Mouse (Mus musculus) hindbrain, embryonic 16.5 days (tissue): ENCODE measurements around the gene Rassf3. TPM values are rescaled to one million over a fixed set of nuclear protein-coding genes. Genes with fewer than 3 reads are reported as not detected.

Experiments
- ATAC-seq: fragments of 200-750 bp; cut with Nextera tagmentation; 2 replicates; pipeline ENCODE4 v1.8.0; 2017; ENCODE audit warnings: moderate TSS enrichment, moderate library complexity
- H3K27ac ChIP-seq: fragments of 300-500 bp; sonication (generic); 2 replicates; pipeline ENCODE4 v1.5.1; 2014; ENCODE audit warnings: low read depth, mild to moderate bottlenecking, control low read depth, low read length, moderate library complexity
- H3K27me3 ChIP-seq: fragments of 300-500 bp; sonication (generic); replicated peaks from 2 replicates; pipeline ENCODE4 v1.6.1; 2014; ENCODE audit warnings: low read length; ENCODE audit not compliant: control insufficient read depth, insufficient read depth
- H3K36me3 ChIP-seq: fragments of 300-500 bp; sonication (generic); 2 replicates; pipeline ENCODE4 v1.6.1; 2014; ENCODE audit warnings: mild to moderate bottlenecking, low read length, moderate library complexity, mixed read lengths; ENCODE audit not compliant: control insufficient read depth, insufficient read depth
- H3K4me1 ChIP-seq: fragments of 300-500 bp; sonication (generic); 2 replicates; pipeline ENCODE4 v1.6.1; 2014; ENCODE audit warnings: low read depth, low read length; ENCODE audit not compliant: control insufficient read depth, insufficient read depth
- H3K4me2 ChIP-seq: fragments of 300-500 bp; sonication (generic); 2 replicates; pipeline ENCODE4 v1.6.1; 2014; ENCODE audit warnings: mild to moderate bottlenecking, low read length, control low read depth, moderate library complexity
- H3K4me3 ChIP-seq: fragments of 300-500 bp; sonication (generic); 2 replicates; pipeline ENCODE4 v1.5.1; 2014; ENCODE audit warnings: mild to moderate bottlenecking, low read length, control low read depth, moderate library complexity
- H3K9ac ChIP-seq: fragments of 300-500 bp; sonication (generic); 2 replicates; pipeline ENCODE4 v1.6.1; 2014; ENCODE audit warnings: low read depth, mild to moderate bottlenecking, control low read depth, low read length, moderate library complexity
- H3K9me3 ChIP-seq: fragments of 300-500 bp; sonication (generic); 2 replicates; pipeline ENCODE4 v1.6.1; 2014; ENCODE audit warnings: mild to moderate bottlenecking, low read length, moderate library complexity; ENCODE audit not compliant: control insufficient read depth
- WGBS: fragments of 180-500 bp; shearing (Covaris S2); extraction: QIAGEN DNeasy Blood & Tissue Kit; methylation state at CpG from one replicate; pipeline ENCODE4 v1.1.7; 2014; 5-methylcytosine and 5-hydroxymethylcytosine counted together
- polyA plus RNA-seq: library from polyadenylated mRNA; unstranded; fragments of >200 nt; fragmentation: Nextera tagmentation; extraction: Ambion mirVana; gene quantifications from 2 replicates; pipeline ENCODE4 v1.2.1, GENCODE M21; 2015

Gene Rassf3
- polyA plus RNA-seq, 1 experiment from 2014 or later: 5.3 TPM

- no peak overlapping the region for H3K27ac ChIP-seq
- no peak overlapping the region for H3K4me2 ChIP-seq
- WGBS: 66% methylated on average over 6 of the region's 9 CpGs
- no peaks in the 10 kb centered on the region for H3K27me3 ChIP-seq
- no peaks in the 10 kb centered on the region for H3K36me3 ChIP-seq
- H3K4me1 ChIP-seq: no peaks in the 10 kb centered on the region
- no peaks in the 10 kb centered on the region for H3K9me3 ChIP-seq
- no peak overlapping the region for H3K4me3 ChIP-seq
- H3K9ac ChIP-seq: no peak overlapping the region
- no peak for ATAC-seq
Measured at GRCm38 (mm10) chr10:121403946-121404345, 72.2 kb downstream of the Rassf3 start.

GRCm38 (mm10) chr10:121403104-121403503 is 73.0 kb downstream of the Rassf3 start:
- ATAC-seq: no peak
- Histone ChIP-seq H3K9me3 (no peaks in the 10 kb centered on the region), H3K4me1 (no peaks in the 10 kb centered on the region), H3K27ac (no peak overlapping the region), H3K4me3 (no peak overlapping the region), H3K9ac (no peak overlapping the region; the same call in 1 of the 2 replicates), H3K27me3 (no peaks in the 10 kb centered on the region), H3K36me3 (no peaks in the 10 kb centered on the region), H3K4me2 (no peak overlapping the region)
- 70% methylated on average over 9 of the region's 9 CpGs for WGBS

GRCm38 (mm10) chr10:121401005-121401404 is 75.1 kb downstream of the Rassf3 start:
- Histone ChIP-seq H3K4me2 (no peak overlapping the region), H3K27ac (no peak overlapping the region), H3K9me3 (no peaks in the 10 kb centered on the region), H3K4me3 (no peak overlapping the region), H3K9ac (no peak overlapping the region), H3K27me3 (no peaks in the 10 kb centered on the region), H3K4me1 (no peaks in the 10 kb centered on the region), H3K36me3 (peaks cover 9% of the 10 kb centered on the region; the same call in 1 of the 2 replicates)
- no peak for ATAC-seq
- 73% methylated on average over 7 of the region's 7 CpGs for WGBS

GRCm38 (mm10) chr10:121398599-121398998 is 77.5 kb downstream of the Rassf3 start:
- Histone ChIP-seq H3K27ac (no peak overlapping the region), H3K4me3 (no peak overlapping the region), H3K4me1 (no peaks in the 10 kb centered on the region), H3K9me3 (no peaks in the 10 kb centered on the region), H3K36me3 (peaks cover 26% of the 10 kb centered on the region), H3K4me2 (no peak overlapping the region), H3K9ac (no peak overlapping the region), H3K27me3 (no peaks in the 10 kb centered on the region)
- no peak for ATAC-seq
- 91% methylated on average over 7 of the region's 7 CpGs for WGBS

GRCm38 (mm10) chr10:121395542-121396176 is 80.5 kb downstream of the Rassf3 start:
- WGBS: 87% methylated on average over 20 of the region's 20 CpGs
- Histone ChIP-seq H3K4me1 (no peaks in the 10 kb centered on the region), H3K4me3 (no peak overlapping the region), H3K27me3 (no peaks in the 10 kb centered on the region), H3K4me2 (no peak overlapping the region), H3K9me3 (no peaks in the 10 kb centered on the region), H3K27ac (no peak overlapping the region), H3K36me3 (peaks cover 42% of the 10 kb centered on the region), H3K9ac (no peak overlapping the region)
- ATAC-seq: no peak

- Histone ChIP-seq H3K4me3 (no peak overlapping the region), H3K9ac (no peak overlapping the region), H3K9me3 (no peaks in the 10 kb centered on the region), H3K27me3 (no peaks in the 10 kb centered on the region), H3K27ac (no peak overlapping the region), H3K4me2 (no peak overlapping the region), H3K36me3 (peaks cover 44% of the 10 kb centered on the region), H3K4me1 (no peaks in the 10 kb centered on the region)
- WGBS: 91% methylated on average over 18 of the region's 18 CpGs
- no peak for ATAC-seq
Measured at GRCm38 (mm10) chr10:121394789-121395325, 81.3 kb downstream of the Rassf3 start.

GRCm38 (mm10) chr10:121394270-121394669 is 81.9 kb downstream of the Rassf3 start:
- no peaks in the 10 kb centered on the region for H3K4me1 ChIP-seq
- WGBS: 67% methylated on average over 6 of the region's 6 CpGs
- no peaks in the 10 kb centered on the region for H3K9me3 ChIP-seq
- H3K27ac ChIP-seq: no peak overlapping the region
- ATAC-seq: peak; percentile 58; the same call in 1 of the 2 replicates
- H3K4me2 ChIP-seq: no peak overlapping the region
- no peaks in the 10 kb centered on the region for H3K27me3 ChIP-seq
- H3K9ac ChIP-seq: no peak overlapping the region
- no peak overlapping the region for H3K4me3 ChIP-seq
- H3K36me3 ChIP-seq: peaks cover 49% of the 10 kb centered on the region

GRCm38 (mm10) chr10:121391901-121392300 is 84.2 kb downstream of the Rassf3 start:
- Histone ChIP-seq H3K9me3 (no peaks in the 10 kb centered on the region), H3K4me2 (no peak overlapping the region), H3K27ac (no peak overlapping the region), H3K4me3 (no peak overlapping the region), H3K27me3 (no peaks in the 10 kb centered on the region), H3K9ac (no peak overlapping the region), H3K36me3 (peaks cover 66% of the 10 kb centered on the region), H3K4me1 (no peaks in the 10 kb centered on the region)
- WGBS: 96% methylated on average over 8 of the region's 8 CpGs
- ATAC-seq: no peak

GRCm38 (mm10) chr10:121390602-121391001 is 85.5 kb downstream of the Rassf3 start:
- 91% methylated on average over 10 of the region's 10 CpGs for WGBS
- no peaks in the 10 kb centered on the region for H3K9me3 ChIP-seq
- ATAC-seq: no peak

More at GRCm38 (mm10) chr10:121390602-121391001, 85.5 kb downstream of the Rassf3 start:
- no peak overlapping the region for H3K4me2 ChIP-seq
- H3K4me1 ChIP-seq: 0 out of 2 replicates have a peak, but pooled peaks cover 3% of the 10 kb centered on the region
- no peaks in the 10 kb centered on the region for H3K27me3 ChIP-seq
- H3K36me3 ChIP-seq: peaks cover 60% of the 10 kb centered on the region
- no peak overlapping the region for H3K27ac ChIP-seq
- no peak overlapping the region for H3K4me3 ChIP-seq
- H3K9ac ChIP-seq: no peak overlapping the region
